Mouse (Mus musculus): ENCODE data around the gene Pheta1. TPM values are rescaled to one million over a fixed set of nuclear protein-coding genes. Genes with fewer than 3 reads are reported as not detected.
A peak's percentile ranks its signal among the peaks of the same experiment; 100 is the strongest.

The Pheta1 gene
- polyA plus RNA-seq, 1 experiment from 2014 or later = 18.8 TPM

DNA sequence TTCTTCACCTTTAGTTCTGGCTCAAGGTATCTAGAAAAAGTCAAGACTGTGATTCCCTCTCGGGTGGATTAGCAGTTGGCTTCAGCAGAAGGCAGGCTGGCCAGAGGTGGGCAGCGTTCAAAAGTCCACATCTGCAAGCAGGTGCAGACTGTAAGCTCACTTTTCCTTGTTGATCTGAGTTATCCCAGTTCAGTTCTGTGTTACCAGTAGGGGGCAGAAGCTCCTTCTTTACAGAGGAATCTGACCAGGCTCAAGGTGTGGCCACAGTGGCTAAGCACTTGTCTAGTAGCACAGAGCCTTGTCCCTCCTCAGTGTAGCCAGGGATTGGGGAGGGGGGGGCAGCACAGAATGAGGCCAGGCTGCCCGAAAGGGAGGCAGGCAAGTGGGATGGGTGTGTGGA lies 33.7 kb upstream of the Pheta1 start:
- Histone ChIP-seq H3K4me1 (ENCODE audit: control insufficient read depth, insufficient read depth, low read length) (no peaks in the 10 kb centered on the region), H3K27ac (replicated peaks; ENCODE audit: low read depth, low read length) (no peak overlapping the region), H3K36me3 (ENCODE audit: control insufficient read depth, insufficient read depth, low read length) (peaks cover 95% of the 10 kb centered on the region), H3K9ac (ENCODE audit: low read depth, low read length) (no peak overlapping the region), H3K4me2 (ENCODE audit: low read depth, low read length) (no peak overlapping the region), H3K9me3 (ENCODE audit: control insufficient read depth, low read length) (no peaks in the 10 kb centered on the region), H3K4me3 (ENCODE audit: low read depth, low read length) (no peak overlapping the region), H3K27me3 (replicated peaks; ENCODE audit: control insufficient read depth, insufficient read depth, low read length) (no peaks in the 10 kb centered on the region)
- ATAC-seq (ENCODE audit: low read depth) = peak; percentile 42; the same call in 1 of the 2 replicates
- WGBS = 54% methylated on average over 3 of the region's 3 CpGs
- peak; percentile 77 for DNase-seq (ENCODE audit: low spot score)

DNA sequence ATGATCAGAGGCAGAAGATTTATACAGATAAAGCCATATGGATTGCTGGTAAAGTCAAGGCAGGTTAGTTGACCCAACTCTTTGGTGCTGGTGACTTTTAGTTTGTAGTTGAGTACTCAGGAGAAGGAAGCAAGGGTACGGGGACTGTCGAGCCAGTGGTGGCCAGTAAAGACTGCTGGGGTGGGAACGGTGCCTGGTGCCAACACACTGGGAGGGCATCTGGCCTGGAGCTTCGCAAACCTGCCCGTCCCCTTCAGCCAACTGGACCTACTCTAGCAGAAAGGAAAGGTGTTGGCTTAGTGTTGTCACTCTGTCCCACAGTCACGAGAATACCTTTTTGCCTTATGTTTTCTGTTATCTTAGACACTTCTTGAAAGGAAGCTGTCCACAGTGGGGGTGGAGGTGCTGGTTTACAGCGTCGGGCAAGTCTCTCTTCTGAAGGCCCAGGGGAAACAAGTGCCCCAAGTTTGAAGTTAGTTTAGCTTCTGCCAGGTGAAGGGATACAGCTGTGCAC lies 32.9 kb upstream of the Pheta1 start:
- no peak overlapping the region for H3K4me2 ChIP-seq (ENCODE audit: low read depth, low read length)
- H3K4me3 ChIP-seq (ENCODE audit: low read depth, low read length) = no peak overlapping the region
- no peak for ATAC-seq (ENCODE audit: low read depth)
- no peaks in the 10 kb centered on the region for H3K9me3 ChIP-seq (ENCODE audit: control insufficient read depth, low read length)
- DNase-seq (ENCODE audit: low spot score) = no peak
- H3K9ac ChIP-seq (ENCODE audit: low read depth, low read length) = no peak overlapping the region
- 91% methylated on average over 8 of the region's 8 CpGs for WGBS
- H3K4me1 ChIP-seq (ENCODE audit: control insufficient read depth, insufficient read depth, low read length) = no peaks in the 10 kb centered on the region
- H3K27me3 ChIP-seq (replicated peaks; ENCODE audit: control insufficient read depth, insufficient read depth, low read length) = no peaks in the 10 kb centered on the region
- H3K36me3 ChIP-seq (ENCODE audit: control insufficient read depth, insufficient read depth, low read length) = peaks cover 97% of the 10 kb centered on the region
- H3K27ac ChIP-seq (replicated peaks; ENCODE audit: low read depth, low read length) = no peak overlapping the region

DNA sequence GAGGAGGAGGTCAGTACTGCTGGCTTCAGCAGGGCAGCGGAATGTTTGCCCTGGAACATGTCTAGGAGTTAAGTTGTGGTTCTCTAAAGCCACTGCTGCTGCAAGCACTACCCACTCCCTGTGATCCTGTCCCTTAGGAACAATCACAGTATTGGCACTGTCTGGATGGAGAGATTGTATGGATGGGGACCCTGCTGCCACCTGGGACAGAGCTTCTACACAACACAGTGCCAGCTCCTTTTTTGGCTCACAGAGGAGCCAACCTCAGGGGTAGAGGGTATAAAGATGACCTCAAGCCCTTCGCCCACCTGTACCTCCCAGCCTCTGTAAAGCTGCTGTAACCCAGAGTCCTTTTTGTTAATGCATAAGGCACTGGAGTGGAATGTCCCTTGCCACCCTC lies 32.2 kb upstream of the Pheta1 start:
- Histone ChIP-seq H3K36me3 (ENCODE audit: control insufficient read depth, insufficient read depth, low read length) (peaks cover 91% of the 10 kb centered on the region), H3K27me3 (replicated peaks; ENCODE audit: control insufficient read depth, insufficient read depth, low read length) (no peaks in the 10 kb centered on the region), H3K9ac (ENCODE audit: low read depth, low read length) (no peak overlapping the region), H3K4me3 (ENCODE audit: low read depth, low read length) (no peak overlapping the region), H3K4me2 (ENCODE audit: low read depth, low read length) (no peak overlapping the region), H3K4me1 (ENCODE audit: control insufficient read depth, insufficient read depth, low read length) (no peaks in the 10 kb centered on the region), H3K27ac (replicated peaks; ENCODE audit: low read depth, low read length) (no peak overlapping the region), H3K9me3 (ENCODE audit: control insufficient read depth, low read length) (no peaks in the 10 kb centered on the region)
- ATAC-seq (ENCODE audit: low read depth) (no peak), DNase-seq (ENCODE audit: low spot score) (no peak)
- 83% methylated on average over 2 of the region's 2 CpGs for WGBS

DNA sequence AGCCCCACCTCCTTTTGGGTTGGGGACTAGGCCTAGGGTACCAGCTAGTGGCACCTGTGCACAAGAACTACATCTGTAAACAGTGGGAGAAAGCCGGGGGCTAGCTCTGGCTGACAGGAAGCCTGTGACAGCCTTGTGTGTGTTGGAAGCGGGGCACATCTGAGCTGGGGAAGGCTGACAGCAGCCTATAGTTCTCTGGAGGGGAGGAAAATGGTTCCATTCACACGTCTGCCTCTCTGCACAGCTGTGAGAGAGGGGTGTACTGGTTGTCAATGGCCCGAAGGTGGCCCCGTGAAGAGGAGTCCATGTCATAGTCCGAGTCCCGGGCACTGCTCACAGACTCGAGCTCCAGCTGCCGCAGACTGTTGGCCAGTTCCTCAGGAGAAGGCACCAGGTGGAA lies 31.2 kb upstream of the Pheta1 start:
- ATAC-seq (ENCODE audit: low read depth) = no peak
- H3K4me2 ChIP-seq (ENCODE audit: low read depth, low read length) = no peak overlapping the region
- no peak overlapping the region for H3K4me3 ChIP-seq (ENCODE audit: low read depth, low read length)
- H3K4me1 ChIP-seq (ENCODE audit: control insufficient read depth, insufficient read depth, low read length) = no peaks in the 10 kb centered on the region
- no peak overlapping the region for H3K27ac ChIP-seq (replicated peaks; ENCODE audit: low read depth, low read length)
- peaks cover 81% of the 10 kb centered on the region for H3K36me3 ChIP-seq (ENCODE audit: control insufficient read depth, insufficient read depth, low read length)
- no peaks in the 10 kb centered on the region for H3K9me3 ChIP-seq (ENCODE audit: control insufficient read depth, low read length)
- 89% methylated on average over 9 of the region's 9 CpGs for WGBS
- no peak for DNase-seq (ENCODE audit: low spot score)
- no peaks in the 10 kb centered on the region for H3K27me3 ChIP-seq (replicated peaks; ENCODE audit: control insufficient read depth, insufficient read depth, low read length)
- no peak overlapping the region for H3K9ac ChIP-seq (ENCODE audit: low read depth, low read length)

DNA sequence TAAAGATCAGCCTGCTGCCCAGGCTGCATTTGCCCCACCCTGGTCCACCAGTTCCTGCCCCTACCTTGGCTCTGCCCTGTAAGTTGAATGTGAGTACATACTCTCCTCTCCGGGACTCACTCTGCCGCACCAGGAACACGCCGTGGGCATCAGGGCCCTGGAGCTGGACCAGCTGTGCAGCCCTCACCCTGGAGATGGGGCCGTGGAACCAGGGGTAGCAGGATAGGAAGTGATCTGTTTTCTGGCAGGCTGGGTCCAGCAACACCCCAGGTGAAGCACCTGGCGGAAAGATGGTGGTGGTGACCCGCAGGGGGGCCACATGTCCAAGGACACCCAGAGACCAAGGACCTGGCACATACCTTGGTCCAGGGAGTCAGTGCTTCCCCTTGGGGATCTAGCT lies 30.4 kb upstream of the Pheta1 start:
- Histone ChIP-seq H3K36me3 (ENCODE audit: control insufficient read depth, insufficient read depth, low read length) (peaks cover 73% of the 10 kb centered on the region), H3K4me1 (ENCODE audit: control insufficient read depth, insufficient read depth, low read length) (no peaks in the 10 kb centered on the region), H3K9ac (ENCODE audit: low read depth, low read length) (no peak overlapping the region), H3K27ac (replicated peaks; ENCODE audit: low read depth, low read length) (no peak overlapping the region), H3K4me3 (ENCODE audit: low read depth, low read length) (no peak overlapping the region), H3K27me3 (replicated peaks; ENCODE audit: control insufficient read depth, insufficient read depth, low read length) (no peaks in the 10 kb centered on the region), H3K4me2 (ENCODE audit: low read depth, low read length) (no peak overlapping the region), H3K9me3 (ENCODE audit: control insufficient read depth, low read length) (no peaks in the 10 kb centered on the region)
- 95% methylated on average over 4 of the region's 7 CpGs for WGBS
- DNase-seq (ENCODE audit: low spot score) (no peak), ATAC-seq (ENCODE audit: low read depth) (no peak)

DNA sequence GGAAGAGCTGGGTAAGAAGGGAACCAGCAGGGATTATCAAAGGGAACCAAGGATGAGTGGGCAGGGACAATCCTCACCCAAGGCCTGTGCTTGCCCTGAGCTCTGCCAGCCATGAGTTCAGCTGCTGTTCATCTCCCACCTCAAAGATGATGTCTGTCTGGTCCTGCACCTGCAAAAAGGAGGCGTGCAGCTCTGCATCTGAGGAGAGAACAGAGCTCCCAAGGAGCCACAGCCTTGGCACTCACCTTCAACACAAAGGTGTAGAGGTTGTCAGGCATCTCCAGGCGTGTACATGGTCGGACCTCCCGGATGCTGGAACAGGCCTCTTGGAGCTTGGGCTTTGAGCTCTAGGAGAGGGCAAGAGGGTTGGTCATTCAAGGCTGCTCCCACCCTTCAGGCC lies 29.9 kb upstream of the Pheta1 start:
- no peak overlapping the region for H3K4me2 ChIP-seq (ENCODE audit: low read depth, low read length)
- ATAC-seq (ENCODE audit: low read depth) (no peak), DNase-seq (ENCODE audit: low spot score) (no peak)
- peaks cover 68% of the 10 kb centered on the region for H3K36me3 ChIP-seq (ENCODE audit: control insufficient read depth, insufficient read depth, low read length)
- 95% methylated on average over 4 of the region's 4 CpGs for WGBS
- no peaks in the 10 kb centered on the region for H3K9me3 ChIP-seq (ENCODE audit: control insufficient read depth, low read length)
- no peak overlapping the region for H3K4me3 ChIP-seq (ENCODE audit: low read depth, low read length)
- no peak overlapping the region for H3K27ac ChIP-seq (replicated peaks; ENCODE audit: low read depth, low read length)
- no peak overlapping the region for H3K9ac ChIP-seq (ENCODE audit: low read depth, low read length)
- no peaks in the 10 kb centered on the region for H3K27me3 ChIP-seq (replicated peaks; ENCODE audit: control insufficient read depth, insufficient read depth, low read length)
- no peaks in the 10 kb centered on the region for H3K4me1 ChIP-seq (ENCODE audit: control insufficient read depth, insufficient read depth, low read length)

DNA sequence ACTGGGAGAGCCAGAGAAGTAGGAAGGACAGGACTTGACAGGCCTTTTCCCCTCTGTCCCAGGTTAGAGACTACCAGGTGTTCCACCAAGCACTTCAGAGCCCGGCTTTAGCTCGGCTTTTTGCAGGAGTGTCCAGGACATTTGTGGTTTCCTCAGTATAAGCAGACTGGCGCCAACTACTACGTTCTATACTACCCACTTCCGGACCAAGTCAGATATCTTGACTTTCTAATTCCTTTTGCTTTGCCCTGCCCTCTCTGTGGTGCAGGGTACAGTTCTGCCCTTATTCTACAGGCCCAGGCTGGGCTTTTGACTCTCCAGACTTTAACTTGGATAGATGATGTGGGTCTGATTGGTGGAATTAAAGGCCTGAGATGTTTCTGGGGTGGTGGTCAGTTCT lies 29.2 kb upstream of the Pheta1 start:
- Histone ChIP-seq H3K27ac (replicated peaks; ENCODE audit: low read depth, low read length) (no peak overlapping the region), H3K9ac (ENCODE audit: low read depth, low read length) (no peak overlapping the region), H3K4me3 (ENCODE audit: low read depth, low read length) (no peak overlapping the region), H3K9me3 (ENCODE audit: control insufficient read depth, low read length) (no peaks in the 10 kb centered on the region), H3K36me3 (ENCODE audit: control insufficient read depth, insufficient read depth, low read length) (peaks cover 65% of the 10 kb centered on the region), H3K4me2 (ENCODE audit: low read depth, low read length) (no peak overlapping the region), H3K27me3 (replicated peaks; ENCODE audit: control insufficient read depth, insufficient read depth, low read length) (no peaks in the 10 kb centered on the region), H3K4me1 (ENCODE audit: control insufficient read depth, insufficient read depth, low read length) (no peaks in the 10 kb centered on the region)
- DNase-seq (ENCODE audit: low spot score) (no peak), ATAC-seq (ENCODE audit: low read depth) (no peak)
- 81% methylated on average over 5 of the region's 5 CpGs for WGBS

DNA sequence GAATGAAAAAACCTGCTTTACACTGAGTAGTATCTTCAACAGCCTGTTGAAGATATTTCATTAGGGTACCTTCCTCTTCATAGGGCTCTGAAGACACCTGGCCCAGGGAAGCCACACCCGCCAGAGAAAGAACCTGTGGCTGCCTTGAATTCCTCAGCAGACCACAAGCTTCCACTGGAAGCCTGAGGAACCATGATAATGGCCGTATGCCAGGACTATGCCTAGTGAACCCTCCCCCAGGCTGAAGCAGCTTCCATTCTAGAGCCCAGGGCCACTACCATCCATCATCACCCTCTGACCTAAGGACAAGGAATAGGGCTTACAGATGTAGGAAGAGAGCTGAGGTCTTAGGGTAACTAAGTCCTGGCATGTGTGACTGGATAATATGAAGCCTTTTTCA lies 28.6 kb upstream of the Pheta1 start:
- Histone ChIP-seq H3K27ac (replicated peaks; ENCODE audit: low read depth, low read length) (no peak overlapping the region), H3K4me1 (ENCODE audit: control insufficient read depth, insufficient read depth, low read length) (no peaks in the 10 kb centered on the region), H3K4me2 (ENCODE audit: low read depth, low read length) (no peak overlapping the region), H3K36me3 (ENCODE audit: control insufficient read depth, insufficient read depth, low read length) (peaks cover 63% of the 10 kb centered on the region), H3K4me3 (ENCODE audit: low read depth, low read length) (no peak overlapping the region), H3K27me3 (replicated peaks; ENCODE audit: control insufficient read depth, insufficient read depth, low read length) (no peaks in the 10 kb centered on the region), H3K9me3 (ENCODE audit: control insufficient read depth, low read length) (no peaks in the 10 kb centered on the region), H3K9ac (ENCODE audit: low read depth, low read length) (no peak overlapping the region)
- WGBS = 69% methylated on average over 2 of the region's 2 CpGs
- ATAC-seq (ENCODE audit: low read depth) = no peak
- DNase-seq (ENCODE audit: low spot score) = peak; percentile 54

DNA sequence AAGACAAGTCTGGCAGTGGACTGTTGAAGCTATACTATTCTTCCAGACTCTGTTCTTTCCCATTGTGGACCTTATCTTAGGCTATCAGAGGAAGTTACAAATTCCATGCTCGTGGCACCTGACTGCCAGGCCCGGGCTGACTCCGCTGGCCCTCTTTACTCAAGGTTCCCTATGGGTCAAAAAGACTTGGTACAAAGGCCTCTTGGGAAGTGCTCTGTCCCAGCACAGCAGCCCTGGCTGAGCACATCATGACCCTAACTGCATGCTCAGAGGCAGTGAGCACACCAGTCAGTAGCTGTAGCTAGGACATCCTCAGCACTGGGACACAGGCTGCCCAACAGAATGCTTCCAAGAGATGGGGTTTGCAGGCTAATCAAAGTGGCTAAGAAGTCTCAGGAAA lies 28.1 kb upstream of the Pheta1 start:
- WGBS = 85% methylated on average over 3 of the region's 3 CpGs
- DNase-seq (ENCODE audit: low spot score) = no peak
- no peak overlapping the region for H3K9ac ChIP-seq (ENCODE audit: low read depth, low read length)
- no peak for ATAC-seq (ENCODE audit: low read depth)
- H3K4me2 ChIP-seq (ENCODE audit: low read depth, low read length) = no peak overlapping the region
- H3K9me3 ChIP-seq (ENCODE audit: control insufficient read depth, low read length) = no peaks in the 10 kb centered on the region
- no peaks in the 10 kb centered on the region for H3K4me1 ChIP-seq (ENCODE audit: control insufficient read depth, insufficient read depth, low read length)
- no peaks in the 10 kb centered on the region for H3K27me3 ChIP-seq (replicated peaks; ENCODE audit: control insufficient read depth, insufficient read depth, low read length)
- H3K4me3 ChIP-seq (ENCODE audit: low read depth, low read length) = no peak overlapping the region
- H3K36me3 ChIP-seq (ENCODE audit: control insufficient read depth, insufficient read depth, low read length) = peaks cover 63% of the 10 kb centered on the region
- H3K27ac ChIP-seq (replicated peaks; ENCODE audit: low read depth, low read length) = no peak overlapping the region

Measured in embryonic facial prominence, embryonic 14.5 days (tissue).